Mouse (Mus musculus): ENCODE data around the gene Stk35. TPM values are rescaled to one million over a fixed set of nuclear protein-coding genes. Genes with fewer than 3 reads are reported as not detected.
"Not testable (repeated sequence)": the region's sequence is repeated elsewhere in the genome, so short reads cannot be mapped to it uniquely, and the experiment has no call there.

The Stk35 gene
- polyA plus RNA-seq, 1 experiment: 20.1 TPM

GRCm38 (mm10) chr2:129824254-129824653 is 23.9 kb downstream of the Stk35 start:
- H3K4me3 ChIP-seq (replicated peaks; ENCODE audit: extremely low read depth, low read depth, low read length): no peak overlapping the region
- no peak for TF ChIP-seq CTCF (IDR thresholded peaks at IDR 0.05; ENCODE audit: insufficient read depth, low read length)
- TF ChIP-seq POLR2A (IDR thresholded peaks at IDR 0.05; ENCODE audit: borderline replicate concordance, extremely low read depth, low read depth, low read length): no peak
- H3K4me1 ChIP-seq (ENCODE audit: control insufficient read depth, insufficient read depth, low read length): peaks cover 10% of the 10 kb centered on the region
- DNase-seq: no peak
- WGBS: 92% methylated on average over 6 of the region's 6 CpGs

GRCm38 (mm10) chr2:129826141-129826540 is 25.8 kb downstream of the Stk35 start:
- no peak for DNase-seq
- no peak for TF ChIP-seq POLR2A (IDR thresholded peaks at IDR 0.05; ENCODE audit: borderline replicate concordance, extremely low read depth, low read depth, low read length)
- TF ChIP-seq CTCF (IDR thresholded peaks at IDR 0.05; ENCODE audit: insufficient read depth, low read length): no peak
- 89% methylated on average over 3 of the region's 3 CpGs for WGBS
- H3K4me1 ChIP-seq (ENCODE audit: control insufficient read depth, insufficient read depth, low read length): peaks cover 3% of the 10 kb centered on the region
- no peak overlapping the region for H3K4me3 ChIP-seq (replicated peaks; ENCODE audit: extremely low read depth, low read depth, low read length)

- 77% methylated on average over 4 of the region's 4 CpGs for WGBS
- TF ChIP-seq CTCF (IDR thresholded peaks at IDR 0.05; ENCODE audit: insufficient read depth, low read length) (no peak), POLR2A (IDR thresholded peaks at IDR 0.05; ENCODE audit: borderline replicate concordance, extremely low read depth, low read depth, low read length) (no peak)
- H3K4me3 ChIP-seq (replicated peaks; ENCODE audit: extremely low read depth, low read depth, low read length): no peak overlapping the region
- H3K4me1 ChIP-seq (ENCODE audit: control insufficient read depth, insufficient read depth, low read length): no peaks in the 10 kb centered on the region; the same call in 1 of the 2 replicates
- no peak for DNase-seq
Measured at GRCm38 (mm10) chr2:129832993-129833392, 32.7 kb downstream of the Stk35 start.

GRCm38 (mm10) chr2:129834221-129834620 is 33.9 kb downstream of the Stk35 start:
- Histone ChIP-seq H3K4me1 (ENCODE audit: control insufficient read depth, insufficient read depth, low read length) (no peaks in the 10 kb centered on the region; the same call in 1 of the 2 replicates), H3K4me3 (replicated peaks; ENCODE audit: extremely low read depth, low read depth, low read length) (no peak overlapping the region)
- TF ChIP-seq CTCF (IDR thresholded peaks at IDR 0.05; ENCODE audit: insufficient read depth, low read length): no peak
- no peak for TF ChIP-seq POLR2A (IDR thresholded peaks at IDR 0.05; ENCODE audit: borderline replicate concordance, extremely low read depth, low read depth, low read length)
- no peak for DNase-seq
- WGBS: 47% methylated on average over 1 of the region's 1 CpGs

GRCm38 (mm10) chr2:129834881-129835280 is 34.6 kb downstream of the Stk35 start:
- Histone ChIP-seq H3K4me1 (ENCODE audit: control insufficient read depth, insufficient read depth, low read length) (no peaks in the 10 kb centered on the region; the same call in 1 of the 2 replicates), H3K4me3 (replicated peaks; ENCODE audit: extremely low read depth, low read depth, low read length) (no peak overlapping the region)
- no peak for DNase-seq
- TF ChIP-seq POLR2A (IDR thresholded peaks at IDR 0.05; ENCODE audit: borderline replicate concordance, extremely low read depth, low read depth, low read length): no peak
- no peak for TF ChIP-seq CTCF (IDR thresholded peaks at IDR 0.05; ENCODE audit: insufficient read depth, low read length)
- WGBS: 79% methylated on average over 6 of the region's 6 CpGs

GRCm38 (mm10) chr2:129836921-129837320 is 36.6 kb downstream of the Stk35 start:
- TF ChIP-seq CTCF (IDR thresholded peaks at IDR 0.05; ENCODE audit: insufficient read depth, low read length) (no peak), POLR2A (IDR thresholded peaks at IDR 0.05; ENCODE audit: borderline replicate concordance, extremely low read depth, low read depth, low read length) (no peak)
- 28% methylated on average over 1 of the region's 1 CpGs for WGBS
- Histone ChIP-seq H3K4me3 (replicated peaks; ENCODE audit: extremely low read depth, low read depth, low read length) (no peak overlapping the region), H3K4me1 (ENCODE audit: control insufficient read depth, insufficient read depth, low read length) (no peaks in the 10 kb centered on the region; the same call in 1 of the 2 replicates)
- DNase-seq: no peak

GRCm38 (mm10) chr2:129838321-129838720 is 38.0 kb downstream of the Stk35 start:
- no peaks in the 10 kb centered on the region; the same call in 1 of the 2 replicates for H3K4me1 ChIP-seq (ENCODE audit: control insufficient read depth, insufficient read depth, low read length)
- 90% methylated on average over 1 of the region's 1 CpGs for WGBS
- TF ChIP-seq CTCF (IDR thresholded peaks at IDR 0.05; ENCODE audit: insufficient read depth, low read length): no peak
- no peak for DNase-seq
- no peak overlapping the region for H3K4me3 ChIP-seq (replicated peaks; ENCODE audit: extremely low read depth, low read depth, low read length)

GRCm38 (mm10) chr2:129845826-129846225 is 45.5 kb downstream of the Stk35 start:
- Histone ChIP-seq H3K4me1 (ENCODE audit: control insufficient read depth, insufficient read depth, low read length) (no peaks in the 10 kb centered on the region), H3K4me3 (replicated peaks; ENCODE audit: extremely low read depth, low read depth, low read length) (no peak overlapping the region)
- TF ChIP-seq POLR2A (IDR thresholded peaks at IDR 0.05; ENCODE audit: borderline replicate concordance, extremely low read depth, low read depth, low read length) (no peak), CTCF (IDR thresholded peaks at IDR 0.05; ENCODE audit: insufficient read depth, low read length) (no peak)
- peak; percentile 23 for DNase-seq
- WGBS: 35% methylated on average over 3 of the region's 3 CpGs

GRCm38 (mm10) chr2:129846501-129846900 is 46.2 kb downstream of the Stk35 start:
- Histone ChIP-seq H3K4me1 (ENCODE audit: control insufficient read depth, insufficient read depth, low read length) (no peaks in the 10 kb centered on the region), H3K4me3 (replicated peaks; ENCODE audit: extremely low read depth, low read depth, low read length) (no peak overlapping the region)
- no peak for DNase-seq
- 86% methylated on average over 2 of the region's 2 CpGs for WGBS
- no peak for TF ChIP-seq POLR2A (IDR thresholded peaks at IDR 0.05; ENCODE audit: borderline replicate concordance, extremely low read depth, low read depth, low read length)
- TF ChIP-seq CTCF (IDR thresholded peaks at IDR 0.05; ENCODE audit: insufficient read depth, low read length): no peak

GRCm38 (mm10) chr2:129849078-129849477 is 48.8 kb downstream of the Stk35 start:
- DNase-seq; H3K4me1 ChIP-seq (ENCODE audit: control insufficient read depth, insufficient read depth, low read length); H3K4me3 ChIP-seq (replicated peaks; ENCODE audit: extremely low read depth, low read depth, low read length): not testable (repeated sequence)
- 75% methylated on average over 3 of the region's 3 CpGs for WGBS

- Histone ChIP-seq H3K4me1 (ENCODE audit: control insufficient read depth, insufficient read depth, low read length) (no peaks in the 10 kb centered on the region), H3K4me3 (replicated peaks; ENCODE audit: extremely low read depth, low read depth, low read length) (no peak overlapping the region)
- 49% methylated on average over 4 of the region's 4 CpGs for WGBS
- TF ChIP-seq POLR2A (IDR thresholded peaks at IDR 0.05; ENCODE audit: borderline replicate concordance, extremely low read depth, low read depth, low read length) (no peak), CTCF (IDR thresholded peaks at IDR 0.05; ENCODE audit: insufficient read depth, low read length) (no peak)
- no peak for DNase-seq
Measured at GRCm38 (mm10) chr2:129851512-129851911, 51.2 kb downstream of the Stk35 start.

Measured in lung, adult 2 months (tissue).